Mouse (Mus musculus) cerebellum, adult 8-10 months (tissue): ENCODE measurements around the gene Khdrbs1.
A peak's percentile ranks its signal among the peaks of the same experiment; 100 is the strongest.

ENCODE experiments used
- DNase-seq: peaks from one replicate; pipeline ENCODE4 v3.0.0; 2022

The Khdrbs1 gene

GRCm38 (mm10) chr4:129672083-129672877, 69.8 kb downstream of the Khdrbs1 start, which contains the start of gene Kpna6:
TSS of gene Kpna6 (minus strand) at chr4:129672767.
- DNase-seq: peak; percentile 90

DNA sequence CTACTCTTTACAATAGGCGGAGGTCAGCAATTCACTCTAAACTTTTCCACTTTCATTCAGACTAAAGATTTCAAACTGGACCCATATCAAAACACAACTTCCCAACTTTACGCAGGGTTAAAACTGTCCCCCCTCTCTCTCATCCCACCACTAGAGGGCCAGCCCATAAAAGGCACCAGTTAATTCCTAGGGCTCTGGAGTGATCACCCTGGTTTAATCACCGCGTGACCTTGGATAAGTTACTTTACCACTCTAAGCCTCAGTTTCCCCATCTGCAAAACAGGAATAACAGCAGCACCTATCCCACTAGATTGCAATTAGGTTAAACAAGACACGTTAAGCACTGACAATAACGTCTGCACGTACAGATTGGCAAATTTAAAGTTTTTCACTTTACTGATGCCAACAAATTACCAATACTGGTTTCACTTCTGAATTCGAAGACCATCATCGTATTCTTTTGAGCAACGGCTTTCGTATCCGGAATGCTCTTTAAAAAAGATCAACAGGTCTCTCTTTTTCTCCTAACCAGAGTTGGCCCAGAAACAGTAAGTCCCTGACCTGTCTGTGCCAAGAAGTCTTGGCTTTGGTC, 70.5 kb downstream of the Khdrbs1 start:
- peak; percentile 34 for DNase-seq

GRCm38 (mm10) chr4:129662255-129662813, 79.8 kb downstream of the Khdrbs1 start:
- DNase-seq: no peak

- DNase-seq: no peak
Observed at GRCm38 (mm10) chr4:129661584-129661983, 80.5 kb downstream of the Khdrbs1 start.

DNA sequence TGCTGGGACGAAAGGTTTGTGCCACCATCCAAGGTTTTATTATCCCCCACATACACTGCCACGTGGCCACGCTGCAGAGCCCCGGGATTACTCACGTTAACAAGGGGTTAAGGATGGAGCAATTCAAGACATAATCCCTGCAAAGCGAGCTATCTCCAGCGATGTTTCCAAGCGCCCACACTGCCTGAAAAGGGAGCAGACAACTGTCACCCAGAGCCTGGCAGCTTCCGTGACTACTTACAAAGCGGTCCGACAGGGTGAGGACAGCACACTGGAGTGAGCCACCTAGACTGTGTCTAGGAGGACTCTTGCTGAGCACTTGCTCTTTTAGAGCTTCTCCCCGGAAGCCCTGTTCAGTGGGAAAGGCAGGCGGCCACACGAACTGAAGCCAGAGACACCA, 87.3 kb downstream of the Khdrbs1 start:
- DNase-seq: no peak
